Mouse (Mus musculus) embryo, embryonic 9.5 days (tissue): ENCODE measurements around the gene Cryzl1.

Experiments
- DNase-seq: peaks from one replicate; pipeline ENCODE4 v3.0.0-alpha.2; 2017; ENCODE audit errors: extremely low spot score

Cryzl1 gene

GRCm38 (mm10) chr16:91688619-91689334 lies 40.0 kb downstream of the Cryzl1 start, which contains the start of gene Donson:
Donson (minus strand) TSS chr16:91688770.
- peak; percentile 93 for DNase-seq

DNA sequence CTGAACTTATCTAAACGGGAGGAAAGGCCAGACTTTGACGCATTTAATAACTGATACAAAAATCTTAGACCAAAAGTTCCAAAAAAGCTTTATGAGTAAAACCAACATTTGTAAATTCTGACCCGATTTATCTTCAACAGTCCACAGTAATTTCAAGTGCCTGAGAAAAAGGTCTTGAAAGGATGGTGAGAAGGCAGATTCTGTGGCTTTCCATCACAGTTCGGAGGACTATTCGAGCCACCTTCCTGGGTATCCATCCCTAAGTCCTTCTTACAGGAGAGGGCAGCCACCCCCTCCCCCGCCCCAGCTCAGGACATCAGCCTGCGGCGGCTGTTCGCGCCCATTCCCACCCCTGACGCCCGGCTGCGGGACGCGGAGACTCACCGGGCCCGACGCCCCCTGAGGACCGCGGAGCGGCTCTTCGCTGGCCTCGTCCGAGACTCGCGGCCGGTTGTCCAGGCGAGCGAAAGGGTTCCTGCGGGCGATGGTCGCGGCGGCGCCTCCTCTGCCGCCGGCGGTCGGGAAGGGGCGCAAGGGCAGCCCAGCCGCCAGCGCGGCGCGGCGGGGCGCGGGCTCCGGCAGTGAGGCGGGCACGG lies 40.7 kb downstream of the Cryzl1 start:
- no peak for DNase-seq

DNA sequence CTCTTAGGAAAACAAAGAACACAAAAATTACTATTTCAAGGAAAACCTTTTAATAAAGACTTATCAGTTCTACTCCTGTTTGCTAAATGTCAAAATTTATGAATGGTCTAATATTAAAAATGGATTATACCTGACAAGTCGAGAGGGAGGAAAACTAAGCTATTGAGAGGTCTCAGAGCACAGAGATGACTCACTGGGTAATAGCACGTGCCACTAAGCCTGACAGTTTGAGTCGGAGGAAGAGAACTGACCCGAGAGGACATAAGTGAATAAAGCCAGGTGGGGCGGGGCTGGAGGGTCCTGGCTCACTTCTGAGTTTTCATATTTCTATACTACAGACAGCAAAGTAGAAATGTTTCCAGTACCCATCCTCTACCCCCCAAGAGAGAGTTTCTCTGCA lies 42.4 kb downstream of the Cryzl1 start:
- no peak for DNase-seq

GRCm38 (mm10) chr16:91685526-91685925 lies 43.2 kb downstream of the Cryzl1 start:
- no peak for DNase-seq

GRCm38 (mm10) chr16:91680656-91681055 lies 48.1 kb downstream of the Cryzl1 start:
- no peak for DNase-seq

DNA sequence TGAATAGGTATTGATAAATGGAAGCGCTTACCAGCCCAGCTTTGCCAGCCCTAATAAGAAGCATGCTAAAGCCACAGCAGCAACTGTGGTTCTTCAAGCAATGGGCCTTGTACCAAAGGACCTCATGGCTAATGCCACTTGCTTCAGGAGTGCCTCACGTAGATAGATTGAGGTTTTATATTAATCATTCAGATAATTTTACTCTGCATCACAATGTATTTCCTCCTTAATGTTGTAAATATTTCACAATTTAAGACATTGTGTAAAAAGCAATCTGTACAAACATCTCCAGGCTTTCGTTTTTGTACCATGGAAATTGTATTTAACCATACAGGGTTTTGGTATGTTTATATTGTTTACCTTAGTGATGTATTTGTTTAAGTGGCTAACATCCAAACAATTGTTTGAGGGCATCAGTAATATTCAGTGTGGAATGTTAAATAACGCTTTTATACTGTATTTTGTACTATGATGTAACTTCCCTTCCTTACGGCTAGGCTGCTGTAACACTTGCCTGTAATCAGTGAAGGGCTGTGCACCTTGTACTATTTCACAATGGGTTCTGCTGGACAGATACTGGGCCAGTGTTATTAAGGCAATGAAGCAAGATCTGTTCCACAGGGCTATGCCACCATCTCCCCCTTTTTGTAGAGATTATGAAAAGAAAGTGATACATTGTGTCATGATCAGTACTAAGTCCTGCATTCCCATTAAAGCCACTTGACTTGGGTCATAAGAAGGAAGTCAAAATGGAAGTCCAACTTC lies 50.4 kb downstream of the Cryzl1 start:
- no peak for DNase-seq

DNA sequence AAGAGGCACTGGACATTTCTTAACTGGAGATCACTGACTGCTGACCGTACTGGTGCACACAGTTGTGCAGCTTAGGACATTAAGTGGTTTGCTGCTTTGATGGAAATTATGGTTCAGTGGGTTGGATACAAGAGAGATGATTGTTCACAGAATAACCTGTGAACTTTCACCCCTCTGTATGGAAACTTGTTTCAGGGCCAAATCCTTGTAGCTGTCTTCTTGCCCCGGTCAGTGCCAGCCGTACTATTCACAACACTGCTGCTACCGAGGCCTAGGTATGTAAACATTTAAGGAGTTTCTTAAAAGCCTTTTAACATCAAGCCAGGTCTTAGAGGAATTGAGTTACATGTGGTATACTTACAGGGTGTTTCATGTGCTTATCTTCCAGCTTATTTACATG lies 54.3 kb downstream of the Cryzl1 start:
- DNase-seq, result no peak

DNA sequence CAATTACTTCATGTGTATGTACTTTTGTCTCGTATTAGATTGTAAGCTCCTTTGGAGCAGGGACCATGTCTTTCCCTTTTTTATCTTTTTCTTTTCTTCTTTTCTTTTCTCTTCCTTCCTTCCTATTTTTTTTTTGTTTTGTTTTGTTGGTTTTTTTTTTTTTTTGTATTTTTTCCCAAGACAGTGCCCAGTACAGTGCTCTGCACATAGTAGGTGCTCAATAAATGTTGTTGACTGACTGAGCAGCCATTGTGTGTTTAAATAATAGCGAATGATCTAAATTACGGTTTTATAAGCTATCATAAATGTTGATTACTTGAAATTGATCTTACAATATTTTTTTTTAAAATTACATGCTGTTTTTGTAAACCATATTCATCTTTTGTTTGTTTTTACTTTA lies 65.0 kb downstream of the Cryzl1 start:
- no peak for DNase-seq

- no peak for DNase-seq
Measured at GRCm38 (mm10) chr16:91662336-91662735, 66.4 kb downstream of the Cryzl1 start.

DNA sequence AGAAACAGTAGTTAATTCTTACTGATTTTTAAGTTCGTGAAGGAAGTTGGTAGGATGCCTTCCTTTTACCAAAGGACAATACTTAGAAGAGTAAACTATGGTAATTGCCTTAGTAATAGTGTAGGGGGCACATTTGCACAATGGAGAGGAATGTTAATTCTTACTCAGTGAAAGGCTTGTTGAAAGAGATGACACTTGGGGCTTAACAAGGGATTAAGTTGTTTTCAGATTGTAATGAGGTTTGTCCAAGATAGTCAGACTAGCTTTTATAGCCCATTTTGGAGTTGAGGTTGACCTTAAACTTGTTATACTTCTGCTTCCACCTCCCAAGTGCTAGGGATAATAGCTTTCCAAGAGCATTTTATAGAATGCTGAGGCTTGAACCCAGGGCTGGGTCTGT lies 67.4 kb downstream of the Cryzl1 start:
- DNase-seq, result no peak

DNA sequence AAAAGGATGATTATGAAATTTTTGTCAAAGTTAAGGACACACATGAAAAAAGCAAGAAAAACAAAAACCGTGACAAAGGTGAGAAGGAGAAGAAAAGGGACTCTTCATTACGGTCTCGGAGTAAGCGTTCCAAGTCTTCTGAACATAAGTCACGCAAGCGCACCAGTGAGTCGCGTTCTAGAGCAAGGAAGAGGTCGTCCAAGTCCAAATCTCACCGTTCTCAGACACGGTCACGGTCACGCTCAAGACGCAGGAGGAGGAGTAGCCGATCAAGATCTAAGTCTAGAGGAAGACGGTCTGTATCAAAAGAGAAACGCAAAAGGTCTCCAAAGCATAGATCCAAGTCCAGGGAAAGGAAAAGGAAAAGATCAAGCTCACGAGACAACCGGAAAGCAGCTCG lies 69.0 kb downstream of the Cryzl1 start:
- no peak for DNase-seq

DNA sequence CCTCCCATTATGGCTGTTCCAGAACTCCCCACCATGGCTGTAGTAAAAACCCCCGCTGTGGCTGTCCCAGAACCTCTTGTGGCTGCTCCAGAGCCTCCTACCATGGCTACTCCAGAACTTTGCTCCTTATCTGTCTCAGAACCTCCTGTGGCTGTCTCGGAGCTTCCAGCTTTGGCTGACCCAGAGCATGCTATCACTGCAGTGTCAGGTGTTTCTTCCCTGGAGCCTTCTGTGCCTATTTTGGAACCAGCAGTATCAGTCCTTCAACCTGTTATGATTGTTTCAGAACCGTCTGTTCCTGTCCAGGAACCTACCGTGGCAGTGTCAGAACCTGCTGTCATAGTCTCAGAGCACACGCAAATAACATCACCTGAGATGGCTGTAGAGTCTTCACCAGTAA lies 70.3 kb downstream of the Cryzl1 start:
- DNase-seq, result no peak

- DNase-seq, result no peak
Measured at GRCm38 (mm10) chr16:91657285-91657684, 71.5 kb downstream of the Cryzl1 start.

DNA sequence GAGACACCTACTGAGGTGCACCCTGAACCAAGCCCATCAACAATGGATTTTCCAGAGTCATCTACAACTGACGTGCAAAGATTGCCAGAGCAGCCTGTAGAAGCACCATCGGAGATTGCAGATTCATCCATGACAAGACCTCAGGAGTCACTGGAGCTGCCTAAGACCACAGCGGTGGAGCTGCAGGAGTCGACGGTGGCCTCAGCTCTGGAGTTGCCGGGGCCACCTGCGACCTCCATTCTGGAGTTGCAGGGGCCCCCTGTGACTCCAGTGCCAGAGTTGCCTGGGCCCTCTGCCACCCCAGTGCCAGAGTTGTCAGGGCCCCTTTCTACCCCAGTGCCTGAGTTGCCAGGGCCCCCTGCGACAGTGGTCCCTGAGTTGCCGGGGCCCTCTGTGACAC lies 73.5 kb downstream of the Cryzl1 start:
- DNase-seq, result no peak

- no peak for DNase-seq
Measured at GRCm38 (mm10) chr16:91652191-91652590, 76.6 kb downstream of the Cryzl1 start.

DNA sequence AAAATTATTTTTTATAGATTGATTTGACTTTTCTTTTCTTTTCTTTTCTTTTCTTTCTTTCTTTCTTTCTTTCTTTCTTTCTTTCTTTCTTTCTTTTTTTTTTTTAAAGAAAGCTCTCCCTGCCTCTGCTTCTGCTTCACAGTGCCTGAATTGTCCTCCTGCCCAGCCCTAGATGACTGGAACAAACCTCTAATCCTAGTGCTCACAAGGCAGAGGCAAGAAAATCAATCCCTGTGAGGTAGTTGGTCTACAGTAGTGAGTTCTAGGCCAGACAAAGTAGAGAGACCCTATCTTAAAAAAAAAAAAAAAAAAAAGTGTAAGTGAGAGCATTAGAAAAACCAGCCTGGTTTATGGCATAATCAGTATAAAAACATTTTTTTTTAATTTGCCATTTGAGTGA lies 79.0 kb downstream of the Cryzl1 start:
- DNase-seq, result no peak

GRCm38 (mm10) chr16:91649246-91649645 lies 79.5 kb downstream of the Cryzl1 start:
- no peak for DNase-seq

GRCm38 (mm10) chr16:91648220-91648550 lies 80.6 kb downstream of the Cryzl1 start:
- peak; percentile 83 for DNase-seq

DNA sequence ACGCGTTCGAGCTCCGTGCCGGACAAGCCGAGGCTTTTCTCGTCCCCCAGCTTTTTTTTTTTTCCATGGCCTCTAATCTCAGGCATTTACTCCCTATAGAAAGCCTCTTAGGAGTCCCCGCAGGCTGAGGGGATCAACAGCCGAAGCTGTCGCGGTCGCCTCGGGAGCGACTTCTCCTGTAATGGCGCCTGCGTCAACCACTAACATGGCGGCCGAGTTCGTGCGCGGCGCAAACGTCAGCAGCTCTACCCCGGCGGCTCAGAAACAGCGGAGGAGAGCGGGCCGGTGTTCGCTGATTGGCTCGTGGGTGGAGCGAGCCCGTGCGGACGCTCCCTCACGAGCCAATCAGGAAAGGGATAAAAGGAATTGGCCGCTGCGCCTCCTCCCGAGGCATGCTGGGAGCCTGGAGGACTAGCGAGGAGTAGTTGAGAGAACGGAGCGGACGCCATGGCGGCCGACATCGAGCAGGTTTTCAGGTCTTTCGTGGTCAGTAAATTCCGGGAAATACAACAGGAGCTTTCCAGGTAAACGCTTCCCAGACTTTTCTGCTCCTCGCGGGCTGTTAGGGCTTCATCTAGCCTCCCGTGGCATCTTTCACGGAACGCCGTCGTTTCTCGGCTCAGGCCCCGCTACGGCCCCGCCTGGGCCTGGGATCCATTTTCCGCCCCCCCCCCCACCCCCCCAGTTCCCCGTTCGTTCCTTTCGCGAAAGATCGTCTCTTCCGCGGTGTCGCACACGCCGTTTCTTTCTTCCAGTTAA lies 81.1 kb downstream of the Cryzl1 start, which contains the start of gene Son:
Son (plus strand) TSS at position 46 of the 759 bp plus-strand sequence.
- peak; percentile 94 for DNase-seq

- peak; percentile 90 for DNase-seq
Measured at GRCm38 (mm10) chr16:91646681-91647419, 81.9 kb downstream of the Cryzl1 start, which contains the start of gene Gart. Gart (minus strand) TSS chr16:91646952.

GRCm38 (mm10) chr16:91645995-91646602 lies 82.7 kb downstream of the Cryzl1 start:
- DNase-seq, result peak; percentile 26
